Mouse (Mus musculus) small intestine, adult 2 months (tissue): ENCODE results near the gene Tm4sf19.

Source experiments
- CTCF ChIP-seq: fragments of 200-500 bp; IDR thresholded peaks from 2 replicates; pipeline ENCODE4 v1.5.1; 2012; ENCODE audit warnings: low read depth, mild to moderate bottlenecking, control low read depth, inconsistent platforms, low read length, moderate library complexity, mixed read lengths; ENCODE audit not compliant: insufficient replicate concordance, insufficient read length; ENCODE audit errors: extremely low read depth
- POLR2A ChIP-seq: fragments of 200-500 bp; IDR thresholded peaks from 2 replicates; pipeline ENCODE4 v1.6.1; 2012; ENCODE audit warnings: low read depth, mild to moderate bottlenecking, control low read depth, inconsistent platforms, low read length, moderate library complexity

DNA sequence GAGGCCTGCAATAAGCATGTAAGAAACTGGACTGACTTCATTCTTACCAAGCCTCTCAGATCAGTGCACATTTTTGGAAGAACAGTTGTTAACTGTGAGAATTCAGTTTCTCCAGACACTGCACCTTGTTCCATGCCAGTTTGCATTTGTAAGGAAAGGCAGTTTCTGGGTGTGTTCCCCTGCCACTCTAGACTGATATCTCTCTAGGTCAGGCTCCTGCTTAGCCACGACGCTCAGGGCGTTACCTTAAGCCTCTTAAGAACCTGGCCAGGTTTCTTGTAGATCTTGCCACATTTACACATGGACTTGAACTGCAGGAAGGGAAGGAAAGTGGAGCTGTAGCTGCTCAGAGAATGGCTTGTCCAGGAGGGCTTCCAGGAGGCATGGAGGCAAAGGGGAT lies 49.4 kb downstream of the Tm4sf19 start:
- TF ChIP-seq CTCF (no peak), POLR2A (no peak)
